Mouse (Mus musculus) c-Kit-negative CD71-positive TER-119-positive erythroid progenitor cells, embryonic 14.5 days (primary cell): Measurements from ENCODE around the gene Epha8.

ENCODE experiments used
- DNase-seq: peaks from one replicate; pipeline ENCODE4 v3.0.0-alpha.2; 2013; ENCODE audit warnings: low read depth, low spot score

Gene Epha8

DNA sequence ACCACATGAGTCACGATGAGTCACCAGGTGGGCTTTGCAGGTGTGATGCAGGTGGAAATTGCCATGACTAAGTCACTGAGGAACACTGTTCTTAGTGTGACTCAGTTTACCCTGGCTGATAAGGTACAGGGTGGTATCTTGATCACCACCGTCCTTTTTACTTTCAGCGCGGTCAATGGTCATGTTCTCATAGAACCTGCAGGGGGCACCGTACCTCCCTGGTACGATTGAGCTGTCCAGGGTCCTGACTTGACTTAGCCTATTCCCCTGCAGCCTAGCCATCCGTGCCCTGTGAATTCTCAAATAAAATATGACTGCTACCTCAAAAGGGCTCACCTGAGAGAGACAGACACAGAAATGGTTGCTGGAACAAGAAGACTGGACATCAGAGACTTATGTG is 49.6 kb downstream of the Epha8 start:
- no peak for DNase-seq

DNA sequence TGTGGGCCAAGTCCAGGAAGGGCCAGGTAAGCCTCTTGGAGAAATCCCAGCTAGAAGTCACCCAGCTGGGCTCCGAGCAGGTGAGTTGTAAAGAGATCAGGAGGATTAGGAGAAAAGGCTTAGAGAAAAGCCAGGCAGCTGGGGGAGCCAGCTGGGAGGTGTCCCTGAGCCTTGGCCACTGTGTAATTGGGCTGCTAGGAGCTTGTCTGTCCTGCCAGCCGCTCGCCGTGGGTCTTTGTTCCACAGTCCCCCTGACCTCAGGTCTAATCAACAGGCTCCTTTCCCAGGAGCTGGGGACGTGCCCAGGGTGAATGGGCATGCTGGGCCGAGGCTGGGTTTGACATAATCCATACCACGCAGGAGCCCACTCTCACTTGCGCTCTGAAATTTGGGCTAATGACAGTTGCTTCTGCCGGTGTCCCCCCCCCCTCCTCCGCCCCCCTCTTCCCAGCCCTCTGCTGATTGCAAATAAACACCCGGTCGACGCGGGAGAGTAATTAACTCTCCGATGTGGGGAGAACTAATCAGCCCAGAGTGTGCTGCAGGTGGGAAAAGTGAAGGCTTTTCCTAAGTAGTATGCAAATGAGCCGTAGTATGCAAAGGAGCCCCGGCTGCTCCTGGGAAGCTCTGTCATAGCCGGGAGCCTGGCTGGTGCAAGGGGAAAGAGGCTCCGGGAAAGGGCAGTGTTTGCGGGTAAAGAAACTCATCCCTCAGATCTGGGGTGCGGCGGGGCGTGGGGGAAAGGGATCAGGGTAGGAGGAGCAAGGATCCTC is 51.7 kb downstream of the Epha8 start:
- DNase-seq: no peak

DNA sequence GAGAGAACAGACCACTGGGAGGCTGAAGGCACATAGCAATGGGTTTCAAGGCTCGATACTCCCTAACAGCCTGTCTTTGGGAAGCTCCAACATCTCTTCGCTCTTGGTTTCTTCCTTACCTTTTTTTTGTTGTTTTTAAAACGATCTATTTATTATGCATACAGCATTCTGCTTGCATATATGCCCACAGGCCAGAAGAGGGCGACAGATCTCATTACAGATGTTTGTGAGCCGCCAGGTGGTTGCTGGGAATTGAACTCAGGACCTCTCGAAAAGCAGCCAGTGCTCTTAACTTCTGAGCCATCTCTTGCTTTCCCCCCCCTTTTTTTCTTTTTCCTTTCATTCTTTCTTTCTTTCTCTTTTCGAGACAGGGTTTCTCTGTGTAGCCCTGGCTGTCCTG is 57.5 kb downstream of the Epha8 start:
- DNase-seq: no peak

GRCm38 (mm10) chr4:136898637-136899036 is 58.0 kb downstream of the Epha8 start, which contains the start of gene C1qa:
Gene C1qa (minus strand): TSS chr4:136898803.
- DNase-seq: no peak

DNA sequence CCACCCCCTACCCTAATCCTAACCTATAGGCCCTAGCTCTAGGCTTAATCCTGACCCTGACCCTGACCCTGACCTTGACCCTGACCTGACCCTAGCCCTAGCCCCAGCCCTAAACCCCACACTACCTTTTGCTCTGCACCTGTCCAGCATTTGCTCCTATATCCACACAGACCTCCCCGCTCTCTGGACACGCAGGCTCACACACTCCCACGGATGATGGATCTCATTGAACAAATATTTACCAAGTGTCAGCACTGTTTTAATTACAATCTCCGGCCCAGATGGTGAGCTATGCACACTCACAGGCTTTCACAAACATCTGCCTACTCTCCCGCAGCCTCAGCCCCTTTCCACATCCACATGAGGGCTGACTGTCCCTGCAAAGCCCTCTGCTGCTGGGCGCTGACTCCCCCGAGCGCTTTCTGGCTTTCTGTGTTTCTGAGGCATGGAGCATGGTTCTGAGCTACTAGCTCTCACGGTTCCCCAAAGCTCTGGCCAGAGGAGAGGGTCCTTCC is 58.5 kb downstream of the Epha8 start:
- DNase-seq: no peak

DNA sequence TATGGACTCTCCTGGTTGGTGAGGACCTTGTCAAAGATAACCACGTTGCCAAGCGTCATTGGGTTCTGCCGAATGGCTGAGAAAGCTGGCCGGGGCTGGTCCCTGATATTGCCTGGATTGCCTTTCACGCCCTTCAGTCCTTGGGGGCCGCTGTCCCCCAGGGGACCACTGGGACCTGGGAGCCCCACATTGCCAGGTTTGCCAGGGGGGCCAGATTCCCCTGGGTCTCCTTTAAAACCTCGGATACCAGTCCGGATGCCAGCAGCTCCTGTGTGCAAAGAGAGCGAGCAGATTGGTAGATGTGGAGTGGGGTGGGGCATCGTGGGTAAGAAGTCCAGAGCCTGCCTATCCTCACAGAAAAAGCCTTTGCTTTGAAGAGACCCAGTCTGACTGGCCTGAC is 60.2 kb downstream of the Epha8 start:
- no peak for DNase-seq

GRCm38 (mm10) chr4:136895861-136896260 is 60.8 kb downstream of the Epha8 start:
- no peak for DNase-seq

DNA sequence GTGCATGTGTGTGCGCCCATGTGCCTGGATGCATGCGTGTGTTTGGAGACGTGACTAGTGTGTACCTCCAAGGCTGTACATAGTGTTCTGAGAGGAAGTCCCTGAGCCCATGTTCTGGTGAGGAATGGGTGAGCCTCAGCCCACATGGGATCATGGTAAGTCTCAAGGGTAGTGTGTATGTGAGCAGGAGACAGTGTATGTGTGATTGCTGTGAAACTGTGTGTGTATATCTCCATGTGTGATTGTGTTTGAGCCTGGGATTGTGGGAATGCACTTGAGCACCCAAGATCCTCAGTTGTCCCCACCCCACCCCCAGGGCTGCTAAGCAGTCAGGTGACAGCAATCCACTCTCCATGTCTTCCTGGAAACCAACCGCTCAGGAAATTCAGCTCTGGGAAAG is 61.8 kb downstream of the Epha8 start:
- DNase-seq: no peak

- DNase-seq: no peak
Measured at GRCm38 (mm10) chr4:136893691-136894543, 62.7 kb downstream of the Epha8 start.

DNA sequence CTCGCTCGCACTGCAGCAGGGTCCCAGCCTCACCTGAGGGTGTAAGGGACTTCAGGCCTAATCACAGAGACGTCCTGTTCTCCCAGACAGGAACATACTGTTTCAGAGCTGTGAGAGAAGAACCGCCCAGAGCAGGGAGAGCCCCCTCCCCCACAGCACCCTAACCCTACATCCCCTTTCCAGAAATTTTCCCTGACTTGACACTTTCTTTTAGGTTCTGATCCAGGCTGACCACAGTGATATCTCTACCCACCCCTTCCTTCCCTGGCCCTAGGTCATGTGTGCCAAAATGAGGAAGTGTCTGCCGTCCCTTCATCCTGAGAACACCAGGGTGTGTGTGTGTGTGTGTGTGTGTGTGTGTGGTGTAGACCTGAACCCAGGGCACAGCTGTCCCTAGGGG is 63.8 kb downstream of the Epha8 start, which contains the start of gene C1qc:
Gene C1qc (minus strand): TSS at position 255 of the 400 bp plus-strand sequence.
- no peak for DNase-seq

DNA sequence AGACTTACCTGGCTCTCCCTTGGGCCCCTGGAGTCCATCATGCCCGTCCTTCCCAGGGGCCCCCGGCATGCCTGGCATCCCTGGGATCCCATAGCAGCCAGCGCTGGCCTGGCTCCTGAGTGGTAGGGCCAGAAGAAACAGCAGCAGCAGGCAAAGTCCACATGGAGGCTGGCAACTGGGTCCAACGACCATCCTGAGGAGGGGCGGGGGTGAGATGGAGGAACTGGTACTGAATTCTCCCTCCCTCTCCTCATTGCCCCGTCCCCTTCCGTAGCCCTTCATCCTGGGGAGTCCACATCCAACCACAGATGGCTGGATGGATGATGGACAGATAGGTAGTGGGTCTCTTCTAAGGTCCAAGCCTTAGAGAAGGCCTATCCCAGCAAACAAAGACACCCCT is 64.2 kb downstream of the Epha8 start:
- no peak for DNase-seq

GRCm38 (mm10) chr4:136891115-136891514 is 65.5 kb downstream of the Epha8 start:
- no peak for DNase-seq

GRCm38 (mm10) chr4:136889981-136890380 is 66.6 kb downstream of the Epha8 start:
- DNase-seq: no peak

GRCm38 (mm10) chr4:136887714-136888113 is 68.9 kb downstream of the Epha8 start:
- no peak for DNase-seq

DNA sequence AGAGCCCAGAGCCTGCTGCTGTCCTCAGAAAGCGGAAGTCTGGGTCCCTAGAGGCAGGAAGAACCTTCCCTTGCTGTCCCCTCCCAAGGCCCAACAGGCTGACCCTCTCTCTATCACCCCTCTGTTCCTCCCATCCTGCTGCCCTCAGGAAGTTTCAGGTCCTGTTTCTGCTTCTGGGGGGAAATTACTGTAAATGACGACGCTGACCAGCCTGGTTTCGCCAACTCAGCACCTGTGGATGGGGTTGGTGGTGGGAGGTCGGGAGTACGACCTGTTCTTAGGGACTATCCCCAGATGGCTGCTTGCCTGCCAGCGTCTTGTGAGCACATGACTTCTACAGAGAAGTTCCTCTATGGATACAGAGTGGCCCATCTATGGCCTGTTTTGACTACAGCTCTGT is 70.5 kb downstream of the Epha8 start, which contains the start of gene C1qb:
Gene C1qb (minus strand): TSS at position 87 of the 400 bp plus-strand sequence.
- no peak for DNase-seq
